Mouse (Mus musculus): ENCODE measurements around the gene Gfap. TPM values are rescaled to one million over a fixed set of nuclear protein-coding genes. Genes with fewer than 3 reads are reported as not detected.

The Gfap gene
- total RNA-seq, 1 experiment from 2014 or later: 0.55 TPM

GRCm38 (mm10) chr11:102903654-102904053, 2.9 kb upstream of the Gfap start:
- ATAC-seq (replicated peaks in 1 of 2; ENCODE audit: insufficient read depth in 1 of 2, low FRiP score in 2 of 2, low TSS enrichment in 1 of 2, low read depth in 1 of 2, poor library complexity in 2 of 2, severe bottlenecking in 2 of 2): no peak

DNA sequence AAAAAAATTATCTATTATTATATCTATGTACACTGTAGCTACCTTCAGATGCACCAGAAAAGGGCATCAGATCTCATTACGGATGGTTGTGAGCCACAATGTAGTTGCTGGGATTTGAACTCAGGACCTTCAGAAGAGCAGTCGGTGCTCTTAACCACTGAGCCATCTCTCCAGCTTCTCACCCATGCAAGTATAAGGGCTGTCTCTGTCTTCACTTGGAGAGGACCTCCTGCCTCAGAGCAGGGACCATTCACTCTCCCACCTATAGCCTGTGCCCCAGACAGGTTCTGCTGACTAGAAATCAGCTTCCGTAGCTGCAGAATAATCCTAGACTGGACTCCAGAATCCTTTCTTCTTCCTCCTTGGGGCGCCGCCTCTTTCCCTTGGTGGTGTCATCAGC, 1.4 kb upstream of the Gfap start:
- no peak for ATAC-seq (replicated peaks in 1 of 2; ENCODE audit: insufficient read depth in 1 of 2, low FRiP score in 2 of 2, low TSS enrichment in 1 of 2, low read depth in 1 of 2, poor library complexity in 2 of 2, severe bottlenecking in 2 of 2)

- no peak for ATAC-seq (replicated peaks in 1 of 2; ENCODE audit: insufficient read depth in 1 of 2, low FRiP score in 2 of 2, low TSS enrichment in 1 of 2, low read depth in 1 of 2, poor library complexity in 2 of 2, severe bottlenecking in 2 of 2)
Observed at GRCm38 (mm10) chr11:102901199-102901598, 487 bp upstream of the Gfap start.

- no peak for ATAC-seq (replicated peaks in 1 of 2; ENCODE audit: insufficient read depth in 1 of 2, low FRiP score in 2 of 2, low TSS enrichment in 1 of 2, low read depth in 1 of 2, poor library complexity in 2 of 2, severe bottlenecking in 2 of 2)
Observed at GRCm38 (mm10) chr11:102898408-102898807, 2.3 kb downstream of the Gfap start.

DNA sequence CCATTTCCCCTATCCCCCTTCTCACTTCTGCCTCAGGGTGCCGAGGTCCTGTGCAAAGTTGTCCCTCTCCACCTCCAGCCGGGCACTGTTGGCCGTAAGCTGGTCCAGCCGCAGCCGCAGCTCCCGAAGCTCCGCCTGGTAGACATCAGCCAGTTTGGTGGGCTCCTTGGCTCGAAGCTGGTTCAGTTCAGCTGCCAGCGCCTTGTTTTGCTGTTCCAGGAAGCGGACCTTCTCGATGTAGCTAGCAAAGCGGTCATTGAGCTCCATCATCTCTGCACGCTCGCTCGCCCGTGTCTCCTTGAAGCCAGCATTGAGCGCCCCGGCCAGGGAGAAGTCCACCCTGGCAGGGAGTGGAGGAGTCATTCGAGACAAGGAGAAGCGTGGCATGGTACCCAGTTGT, 4.1 kb downstream of the Gfap start:
- ATAC-seq (replicated peaks in 1 of 2; ENCODE audit: insufficient read depth in 1 of 2, low FRiP score in 2 of 2, low TSS enrichment in 1 of 2, low read depth in 1 of 2, poor library complexity in 2 of 2, severe bottlenecking in 2 of 2): no peak

GRCm38 (mm10) chr11:102895779-102896178, 4.9 kb downstream of the Gfap start:
- ATAC-seq (replicated peaks in 1 of 2; ENCODE audit: insufficient read depth in 1 of 2, low FRiP score in 2 of 2, low TSS enrichment in 1 of 2, low read depth in 1 of 2, poor library complexity in 2 of 2, severe bottlenecking in 2 of 2): no peak; a peak in 1 of 4 replicates

GRCm38 (mm10) chr11:102894716-102895115, 6.0 kb downstream of the Gfap start:
- no peak for ATAC-seq (replicated peaks in 1 of 2; ENCODE audit: insufficient read depth in 1 of 2, low FRiP score in 2 of 2, low TSS enrichment in 1 of 2, low read depth in 1 of 2, poor library complexity in 2 of 2, severe bottlenecking in 2 of 2)

GRCm38 (mm10) chr11:102893015-102893651, 7.6 kb downstream of the Gfap start:
- peak; percentile 91 to 92 for ATAC-seq (replicated peaks in 1 of 2; ENCODE audit: insufficient read depth in 1 of 2, low FRiP score in 2 of 2, low TSS enrichment in 1 of 2, low read depth in 1 of 2, poor library complexity in 2 of 2, severe bottlenecking in 2 of 2)

- no peak for ATAC-seq (replicated peaks in 1 of 2; ENCODE audit: insufficient read depth in 1 of 2, low FRiP score in 2 of 2, low TSS enrichment in 1 of 2, low read depth in 1 of 2, poor library complexity in 2 of 2, severe bottlenecking in 2 of 2)
Observed at GRCm38 (mm10) chr11:102890096-102890495, 10.6 kb downstream of the Gfap start.

- ATAC-seq (replicated peaks in 1 of 2; ENCODE audit: insufficient read depth in 1 of 2, low FRiP score in 2 of 2, low TSS enrichment in 1 of 2, low read depth in 1 of 2, poor library complexity in 2 of 2, severe bottlenecking in 2 of 2): no peak
Observed at GRCm38 (mm10) chr11:102888135-102888534, 12.6 kb downstream of the Gfap start.

GRCm38 (mm10) chr11:102887433-102887832, 13.3 kb downstream of the Gfap start:
- no peak for ATAC-seq (replicated peaks in 1 of 2; ENCODE audit: insufficient read depth in 1 of 2, low FRiP score in 2 of 2, low TSS enrichment in 1 of 2, low read depth in 1 of 2, poor library complexity in 2 of 2, severe bottlenecking in 2 of 2)

DNA sequence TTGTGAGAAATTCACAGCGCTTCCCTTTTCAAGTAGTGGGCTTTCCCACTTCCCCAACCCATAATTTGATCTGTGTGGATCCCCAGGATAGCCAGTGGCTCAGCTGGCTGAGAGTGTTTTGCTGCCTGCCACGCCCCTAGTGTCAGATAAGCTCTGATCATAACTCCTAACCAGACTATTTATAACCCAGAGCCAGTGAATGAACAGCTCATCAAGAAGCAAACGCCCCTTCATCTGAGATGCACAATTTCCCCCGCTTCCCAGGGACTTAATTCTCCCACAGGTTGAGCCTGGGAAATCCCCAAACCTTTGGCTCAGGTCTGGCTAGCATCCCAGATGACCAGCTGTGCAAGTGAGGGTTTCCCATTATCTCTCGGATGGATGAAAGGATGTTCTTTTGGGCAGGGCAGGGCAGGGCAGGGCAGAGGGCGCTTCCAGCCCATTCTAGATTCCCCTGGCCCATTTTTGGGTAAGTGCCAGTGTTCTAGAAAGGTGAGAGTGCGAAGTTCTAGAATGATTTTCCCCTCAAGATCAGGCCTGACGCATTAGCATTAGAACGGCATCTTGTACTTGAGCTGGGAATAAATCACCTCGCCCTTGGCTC, 16.0 kb downstream of the Gfap start, which contains the start of gene Fam187a:
TSS of gene Fam187a (plus strand) at position 554 of the 604 bp plus-strand sequence.
- no peak for ATAC-seq (replicated peaks in 1 of 2; ENCODE audit: insufficient read depth in 1 of 2, low FRiP score in 2 of 2, low TSS enrichment in 1 of 2, low read depth in 1 of 2, poor library complexity in 2 of 2, severe bottlenecking in 2 of 2)

DNA sequence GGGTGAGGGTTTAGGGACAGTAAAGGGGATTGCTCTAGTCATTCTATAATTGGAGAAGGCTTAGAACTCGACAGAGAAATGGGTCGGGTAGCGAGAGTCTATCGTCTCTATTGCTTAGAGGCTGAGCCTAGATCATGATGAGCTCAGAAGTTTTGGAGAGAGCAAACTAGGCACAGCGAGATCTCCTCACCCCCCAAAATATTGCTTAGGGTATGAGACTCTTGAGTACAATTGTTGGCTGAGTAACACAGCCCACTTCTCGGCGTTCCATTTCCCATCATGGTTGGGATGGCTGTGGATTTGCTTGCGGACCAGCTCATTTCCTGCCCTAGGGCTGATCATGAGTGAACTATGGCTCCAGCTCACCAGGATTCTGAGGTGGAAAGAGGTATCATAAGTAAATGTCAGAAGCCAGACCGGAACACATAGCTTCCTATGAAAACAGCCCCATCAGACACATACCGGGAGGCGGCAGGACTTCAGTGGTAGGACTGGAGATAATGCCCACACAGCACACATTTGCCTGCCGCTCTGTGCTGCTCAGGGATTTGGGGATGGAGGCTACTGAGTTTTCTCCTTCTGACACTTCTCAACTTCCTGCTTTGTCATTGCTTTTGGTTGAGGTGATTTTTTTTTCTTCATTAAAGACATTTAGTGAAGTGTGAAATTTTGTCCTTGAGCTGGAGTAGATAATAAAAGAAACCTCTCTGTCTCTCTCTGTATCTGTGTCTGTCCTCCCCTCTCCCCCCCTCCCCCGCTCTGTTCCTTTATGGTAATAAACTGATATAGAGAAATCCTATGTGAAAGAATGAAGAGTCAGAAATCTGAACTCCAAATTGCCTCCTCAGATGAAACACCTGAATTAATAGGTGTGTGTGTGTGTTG, 19.2 kb downstream of the Gfap start:
- peak in 1 of 2 experiments; percentile 3; a peak in 1 of 4 replicates for ATAC-seq (replicated peaks in 1 of 2; ENCODE audit: insufficient read depth in 1 of 2, low FRiP score in 2 of 2, low TSS enrichment in 1 of 2, low read depth in 1 of 2, poor library complexity in 2 of 2, severe bottlenecking in 2 of 2)

DNA sequence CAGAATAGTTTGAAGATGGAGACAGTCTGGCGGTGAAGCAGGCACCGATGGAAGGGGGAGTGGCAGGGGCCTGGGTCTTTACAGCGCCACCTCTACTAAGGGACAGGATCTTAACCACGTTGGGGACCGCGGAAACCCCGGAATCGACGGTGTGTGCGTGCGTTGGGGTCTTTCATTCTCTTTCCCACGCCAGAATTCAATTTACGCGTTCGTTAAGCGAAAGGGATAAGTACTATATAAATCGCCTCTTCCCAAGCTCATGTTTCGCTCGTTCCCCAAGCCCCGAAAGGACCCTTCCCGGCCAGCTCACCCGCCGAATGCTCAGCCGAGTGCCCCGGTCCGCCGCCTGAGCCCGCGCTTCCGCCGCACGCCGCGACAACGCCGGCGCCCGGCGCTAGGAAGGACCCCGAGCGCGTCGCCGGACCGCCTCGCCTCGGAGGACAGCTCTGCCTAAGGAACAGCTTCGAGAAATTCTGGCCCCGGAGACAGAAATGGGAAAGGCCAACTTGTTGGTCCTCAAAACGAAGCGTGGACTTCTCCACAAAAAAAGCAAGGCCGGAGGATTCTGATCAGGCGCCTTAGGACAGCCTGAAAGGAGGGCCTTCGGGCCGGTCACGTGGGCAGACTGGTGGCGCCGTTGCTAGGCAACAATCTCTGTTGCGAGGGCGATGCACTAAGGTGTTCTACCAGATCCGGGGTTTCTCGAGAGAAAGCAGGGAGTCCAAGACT, 20.0 kb downstream of the Gfap start, which contains the start of the genes Eftud2 and Ccdc103:
TSS of gene Eftud2 (minus strand) at position 401 of the 729 bp plus-strand sequence.
TSS of gene Ccdc103 (plus strand) at position 620 of the 729 bp plus-strand sequence.
- peak; percentile 90 for ATAC-seq (replicated peaks in 1 of 2; ENCODE audit: insufficient read depth in 1 of 2, low FRiP score in 2 of 2, low TSS enrichment in 1 of 2, low read depth in 1 of 2, poor library complexity in 2 of 2, severe bottlenecking in 2 of 2)

- no peak for ATAC-seq (replicated peaks in 1 of 2; ENCODE audit: insufficient read depth in 1 of 2, low FRiP score in 2 of 2, low TSS enrichment in 1 of 2, low read depth in 1 of 2, poor library complexity in 2 of 2, severe bottlenecking in 2 of 2)
Observed at GRCm38 (mm10) chr11:102879558-102879957, 21.2 kb downstream of the Gfap start.

GRCm38 (mm10) chr11:102874801-102875334, 25.8 kb downstream of the Gfap start:
- ATAC-seq (replicated peaks in 1 of 2; ENCODE audit: insufficient read depth in 1 of 2, low FRiP score in 2 of 2, low TSS enrichment in 1 of 2, low read depth in 1 of 2, poor library complexity in 2 of 2, severe bottlenecking in 2 of 2): no peak

DNA sequence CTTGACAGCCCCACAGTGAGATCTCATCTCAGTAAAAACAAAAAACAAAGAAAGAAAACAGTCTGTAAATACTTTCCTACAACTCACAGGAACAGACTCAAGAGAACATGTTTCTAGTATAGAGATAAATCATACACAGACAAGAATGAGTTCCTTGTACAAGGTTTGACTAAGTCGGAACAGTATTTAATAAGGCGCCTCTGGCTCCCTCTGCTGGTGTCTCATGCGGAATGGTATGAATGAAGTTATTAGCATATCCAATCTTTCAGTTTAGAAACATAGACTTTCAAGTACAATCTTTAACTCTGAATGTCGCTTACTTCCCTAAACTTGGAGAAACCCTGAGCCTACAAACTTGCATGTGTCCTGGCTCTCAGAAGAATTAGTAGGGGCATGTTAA, 36.4 kb downstream of the Gfap start:
- peak; percentile 53 to 81; a peak in 1 of 4 replicates for ATAC-seq (replicated peaks in 1 of 2; ENCODE audit: insufficient read depth in 1 of 2, low FRiP score in 2 of 2, low TSS enrichment in 1 of 2, low read depth in 1 of 2, poor library complexity in 2 of 2, severe bottlenecking in 2 of 2)
